Comparison of ENCODE assay signal across 11 mouse cellular contexts in genomic region chr13:72632361-72632760, GRCm38 (mm10). TPM values are rescaled to one million over a fixed set of nuclear protein-coding genes. Genes with fewer than 3 reads are reported as not detected.
A peak's percentile ranks its signal among the peaks of the same experiment; 100 is the strongest.
DNase-seq lines count a peak whose midpoint lies in the region; ATAC-seq and TF ChIP-seq lines count a peak whose summit lies in the region.
"Had no signal": no experiment of that assay in that cellular context is flagged by ENCODE, and none has a peak within 500 bp of the region (broad histone marks: within the 10 kb centered on the region; RNA-seq: fewer than 3 reads in every experiment).

No protein-coding gene starts in this region.

- H3K4me1 ChIP-seq in heart, postnatal 0 days (ENCODE audit: control insufficient read depth, insufficient read depth) = peaks cover 3% of the 10 kb centered on the region; the same call in 1 of the 2 replicates
- H3K4me1 ChIP-seq in embryonic facial prominence, embryonic 10.5 days = peaks cover 46% of the 10 kb centered on the region
- peaks cover 64% of the 10 kb centered on the region for H3K4me1 ChIP-seq in hindbrain, embryonic 13.5 days (replicated peaks)

- no peak overlapping the region for H3K27ac ChIP-seq in heart, postnatal 0 days (ENCODE audit: low read depth)
- no peak overlapping the region for H3K27ac ChIP-seq in embryonic facial prominence, embryonic 10.5 days (replicated peaks)
- H3K27ac ChIP-seq in hindbrain, embryonic 13.5 days = peak overlapping the region; percentile 95
- H3K27ac ChIP-seq: liver, embryonic 14.5 days had no signal

- DNase-seq in heart, postnatal 0 days (ENCODE audit: low spot score) = no peak
- DNase-seq in heart, adult 8-10 months (ENCODE audit: low spot score) = no peak
- DNase-seq in embryonic facial prominence, embryonic 10.5 days (ENCODE audit: low spot score) = peak; percentile 30
- DNase-seq in neural tube, embryonic 10.5 days (ENCODE audit: extremely low spot score, low spot score) = peak; percentile 50
- no peak for DNase-seq in testis, postnatal 14 days (ENCODE audit: low spot score)
- DNase-seq in urinary bladder, postnatal 10 days (ENCODE audit: low spot score) = no peak
- DNase-seq: adrenal gland, adult 8-10 months; kidney, adult 8-10 months had no signal

- no peak for TF ChIP-seq EP300 in heart, postnatal 0 days (IDR thresholded peaks at IDR 0.05; ENCODE audit: low read depth)

- H3K36me3 ChIP-seq in heart, postnatal 0 days (replicated peaks; ENCODE audit: control insufficient read depth, insufficient read depth, low read length) = no peaks in the 10 kb centered on the region
- H3K36me3 ChIP-seq in embryonic facial prominence, embryonic 10.5 days (replicated peaks) = no peaks in the 10 kb centered on the region
- H3K36me3 ChIP-seq in hindbrain, embryonic 13.5 days = 0 out of 2 replicates have a peak, but pooled peaks cover 5% of the 10 kb centered on the region
- H3K36me3 ChIP-seq: G1E had no signal

- WGBS in heart, postnatal 0 days = 39% methylated on average over 6 of the region's 6 CpGs
- WGBS in embryonic facial prominence, embryonic 10.5 days = 5% methylated on average over 6 of the region's 6 CpGs
- WGBS in hindbrain, embryonic 13.5 days = 8% methylated on average over 6 of the region's 6 CpGs

- peaks cover 94% of the 10 kb centered on the region for H3K27me3 ChIP-seq in heart, postnatal 0 days (ENCODE audit: control insufficient read depth, insufficient read depth, low read length)
- peaks cover 100% of the 10 kb centered on the region for H3K27me3 ChIP-seq in embryonic facial prominence, embryonic 10.5 days (replicated peaks; ENCODE audit: low read depth, poor library complexity, severe bottlenecking)
- H3K27me3 ChIP-seq in hindbrain, embryonic 13.5 days = peaks cover 78% of the 10 kb centered on the region

- no peak for TF ChIP-seq CTCF in heart, postnatal 0 days (IDR thresholded peaks at IDR 0.05; ENCODE audit: low read depth)

- peak overlapping the region; percentile 51; the same call in 1 of the 2 replicates for H3K4me3 ChIP-seq in heart, postnatal 0 days (ENCODE audit: low read depth, low read length)
- peak overlapping the region; percentile 73 for H3K4me3 ChIP-seq in embryonic facial prominence, embryonic 10.5 days
- H3K4me3 ChIP-seq in hindbrain, embryonic 13.5 days = peak overlapping the region; percentile 70

- H3K9me3 ChIP-seq in heart, postnatal 0 days (replicated peaks; ENCODE audit: control insufficient read depth, low read length) = no peaks in the 10 kb centered on the region
- no peaks in the 10 kb centered on the region for H3K9me3 ChIP-seq in embryonic facial prominence, embryonic 10.5 days
- H3K9me3 ChIP-seq in hindbrain, embryonic 13.5 days = no peaks in the 10 kb centered on the region

- H3K4me2 ChIP-seq in heart, postnatal 0 days (ENCODE audit: low read depth, low read length) = peak overlapping the region; percentile 69
- H3K4me2 ChIP-seq in hindbrain, embryonic 13.5 days = peak overlapping the region; percentile 72

- H3K9ac ChIP-seq in heart, postnatal 0 days (replicated peaks; ENCODE audit: low read depth, low read length) = no peak overlapping the region
- H3K9ac ChIP-seq in hindbrain, embryonic 13.5 days = peak overlapping the region; percentile 92
- H3K9ac ChIP-seq: liver, embryonic 14.5 days had no signal

- ATAC-seq in heart, postnatal 0 days (ENCODE audit: insufficient read depth, low read depth) = no peak
- ATAC-seq in hindbrain, embryonic 13.5 days (ENCODE audit: low FRiP score) = no peak

RNA-seq across cellular contexts. Expression of gene Irx2, which starts 3.7 kb away (rescaled TPM):
- 14.0 and 18.7 TPM in 2 replicates for total RNA-seq in heart, postnatal 0 days (2014; rRNA removed; ENCODE audit: low replicate concordance)
- 5.3 and 6.7 TPM in 2 replicates for polyA plus RNA-seq in heart, postnatal 0 days (2015; fragmentation: Nextera tagmentation; extraction: Ambion mirVana)
- total RNA-seq in heart, adult 8-10 months (2022) = 1 to 10 TPM; 3.8 to 7.4 (median 4.9) TPM
- polyA plus RNA-seq in embryonic facial prominence, embryonic 10.5 days (2016; fragmentation: Nextera tagmentation; extraction: Ambion mirVana) = 4.8 and 8.2 TPM in 2 replicates
- 36.4 and 40.7 TPM in 2 replicates for polyA plus RNA-seq in hindbrain, embryonic 13.5 days (2015; fragmentation: Nextera tagmentation; extraction: Ambion mirVana)
- polyA plus RNA-seq: G1E had no signal

Comparison
In these comparisons a context has a peak if more than half of its experiments do, and no peak if none do; other contexts are left out.
1. DNase-seq: peak in embryonic facial prominence, embryonic 10.5 days (single experiment) and neural tube, embryonic 10.5 days (single experiment); none in heart, postnatal 0 days (single experiment), heart, adult 8-10 months (single experiment), testis, postnatal 14 days (single experiment) and urinary bladder, postnatal 10 days (single experiment).
2. Peak in every context shown above with its lines, with median percentiles within 50 percentile points of each other: H3K4me3 ChIP-seq.